Mouse (Mus musculus) liver, adult 2 months (tissue): Measurements from ENCODE around the gene Gm19426. TPM values are rescaled to one million over a fixed set of nuclear protein-coding genes. Genes with fewer than 3 reads are reported as not detected.

Source experiments
- DNase-seq: peaks from one replicate; pipeline ENCODE4 v3.0.0-alpha.2; 2011; ENCODE audit warnings: low read depth, low spot score; ENCODE audit errors: extremely low read depth
- H3K27ac ChIP-seq: fragments of 200-500 bp; replicated peaks from 2 replicates; pipeline ENCODE4 v1.5.1; 2012; ENCODE audit warnings: low read depth, mild to moderate bottlenecking, control low read depth, inconsistent platforms, low read length; ENCODE audit not compliant: insufficient read depth
- H3K27me3 ChIP-seq: fragments of 200-500 bp; 2 replicates; pipeline ENCODE4 v1.6.1; 2012; ENCODE audit warnings: mild to moderate bottlenecking, moderate library complexity, low read length, inconsistent platforms; ENCODE audit not compliant: control insufficient read depth, insufficient read depth
- H3K36me3 ChIP-seq: fragments of 200-500 bp; 2 replicates; pipeline ENCODE4 v1.6.1; 2012; ENCODE audit warnings: low read length, inconsistent platforms; ENCODE audit not compliant: control insufficient read depth, insufficient read depth
- H3K4me1 ChIP-seq: fragments of 200-500 bp; 2 replicates; pipeline ENCODE4 v1.6.1; 2011; ENCODE audit warnings: low read length; ENCODE audit not compliant: control insufficient read depth, insufficient read depth
- H3K4me3 ChIP-seq: fragments of 200-500 bp; 2 replicates; pipeline ENCODE4 v1.5.1; 2011; ENCODE audit warnings: low read depth, mild to moderate bottlenecking, control low read depth, low read length, moderate library complexity; ENCODE audit not compliant: insufficient read depth
- H3K79me2 ChIP-seq: fragments of 200-500 bp; 2 replicates; pipeline ENCODE4 v1.6.1; 2012; ENCODE audit warnings: inconsistent platforms, mild to moderate bottlenecking, low read length, moderate library complexity; ENCODE audit not compliant: control insufficient read depth, insufficient read depth
- H3K9ac ChIP-seq: fragments of 200-500 bp; 2 replicates; pipeline ENCODE4 v1.6.1; 2012; ENCODE audit warnings: low read depth, mild to moderate bottlenecking, control low read depth, inconsistent platforms, low read length
- CTCF ChIP-seq: fragments of 200-500 bp; IDR thresholded peaks from 2 replicates; pipeline ENCODE4 v1.5.1; 2011; ENCODE audit warnings: low read depth, low read length, control low read depth
- POLR2A ChIP-seq: fragments of 200-500 bp; IDR thresholded peaks from 2 replicates; pipeline ENCODE4 v1.6.1; 2011; ENCODE audit warnings: low read length, control low read depth; ENCODE audit not compliant: insufficient read depth; ENCODE audit errors: extremely low read depth
- WGBS: fragments of 180-500 bp; shearing (Covaris S2); methylation state at CpG from one replicate; pipeline ENCODE4 v1.1.7; 2018; 5-methylcytosine and 5-hydroxymethylcytosine counted together
- polyA plus RNA-seq: library from polyadenylated mRNA; depleted of rRNA; stranded (reverse); fragments of >200 nt; gene quantifications from 2 replicates; pipeline ENCODE4 v1.2.3, GENCODE M21; 2012
- total RNA-seq: library from RNA; depleted of rRNA; stranded (reverse); fragments of >200 nt; gene quantifications from 2 replicates; pipeline ENCODE4 v1.2.3, GENCODE M21; 2014

Gm19426 gene
- total and polyA plus RNA-seq, 2 experiments: 3.0 to 3.1 TPM

- 79% methylated on average over 5 of the region's 5 CpGs for WGBS
- Histone ChIP-seq H3K36me3 (peaks cover 40% of the 10 kb centered on the region), H3K4me1 (peaks cover 11% of the 10 kb centered on the region; the same call in 1 of the 2 replicates), H3K4me3 (peak overlapping the region; percentile 64; the same call in 1 of the 2 replicates), H3K27ac (peak overlapping the region; percentile 78; the same call in 1 of the 2 replicates), H3K79me2 (peaks cover 7% of the 10 kb centered on the region; the same call in 1 of the 2 replicates), H3K9ac (peak overlapping the region; percentile 42), H3K27me3 (no peaks in the 10 kb centered on the region)
- TF ChIP-seq CTCF: no peak
- TF ChIP-seq POLR2A: no peak
- DNase-seq: no peak
These were observed 29.7 kb upstream of the Gm19426 start for GRCm38 (mm10) chr2:84773195-84773594.

DNA sequence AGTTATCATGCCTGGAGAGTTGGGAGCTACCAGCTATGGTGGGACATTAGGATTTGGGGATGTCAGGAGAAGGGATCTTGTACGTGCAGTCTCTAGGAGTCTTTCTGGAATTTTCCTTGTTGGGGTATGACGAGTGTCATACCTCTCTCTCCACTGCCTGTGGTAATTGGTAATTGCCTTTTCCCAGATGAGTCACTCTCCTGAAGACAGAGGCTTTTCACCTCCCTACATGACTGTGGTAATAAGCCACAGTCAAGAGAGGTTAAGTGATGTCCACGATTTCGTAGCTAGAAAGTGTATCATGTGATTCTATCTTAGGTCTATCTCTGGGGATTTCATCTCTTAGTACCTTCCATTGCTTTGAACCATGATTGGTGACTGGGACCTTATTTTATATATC is 29.0 kb upstream of the Gm19426 start:
- Histone ChIP-seq H3K79me2 (peaks cover 7% of the 10 kb centered on the region; the same call in 1 of the 2 replicates), H3K4me1 (peaks cover 11% of the 10 kb centered on the region; the same call in 1 of the 2 replicates), H3K27ac (no peak overlapping the region), H3K36me3 (peaks cover 43% of the 10 kb centered on the region), H3K9ac (no peak overlapping the region), H3K27me3 (no peaks in the 10 kb centered on the region), H3K4me3 (no peak overlapping the region)
- DNase-seq: no peak
- TF ChIP-seq CTCF (no peak), POLR2A (no peak)
- 86% methylated on average over 4 of the region's 4 CpGs for WGBS

DNA sequence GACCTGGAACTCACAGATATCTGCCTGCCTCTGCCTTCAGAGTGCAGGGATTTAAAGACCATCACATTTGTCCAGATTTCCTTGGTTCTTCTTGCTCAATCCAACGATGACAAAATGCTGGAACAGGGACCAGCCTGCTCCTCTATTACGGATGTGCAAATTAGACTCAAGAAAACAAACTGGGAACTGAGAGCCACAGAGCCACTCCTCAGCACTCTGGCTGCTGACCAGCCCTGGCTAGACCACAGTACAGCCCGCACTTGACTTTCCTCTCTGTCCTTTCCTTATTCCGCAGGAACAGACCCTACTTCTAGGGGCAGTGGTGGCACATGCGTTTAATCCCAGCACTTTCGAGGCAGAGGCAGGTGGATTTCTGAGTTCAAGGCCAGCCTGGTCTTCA is 27.0 kb upstream of the Gm19426 start:
- H3K4me1 ChIP-seq: peaks cover 9% of the 10 kb centered on the region; the same call in 1 of the 2 replicates
- H3K27me3 ChIP-seq: no peaks in the 10 kb centered on the region
- no peak overlapping the region for H3K27ac ChIP-seq
- no peak overlapping the region for H3K4me3 ChIP-seq
- H3K36me3 ChIP-seq: peaks cover 62% of the 10 kb centered on the region
- H3K9ac ChIP-seq: no peak overlapping the region
- 55% methylated on average over 6 of the region's 6 CpGs for WGBS
- H3K79me2 ChIP-seq: peaks cover 7% of the 10 kb centered on the region; the same call in 1 of the 2 replicates
- TF ChIP-seq CTCF: no peak
- TF ChIP-seq POLR2A: no peak
- DNase-seq: no peak

DNA sequence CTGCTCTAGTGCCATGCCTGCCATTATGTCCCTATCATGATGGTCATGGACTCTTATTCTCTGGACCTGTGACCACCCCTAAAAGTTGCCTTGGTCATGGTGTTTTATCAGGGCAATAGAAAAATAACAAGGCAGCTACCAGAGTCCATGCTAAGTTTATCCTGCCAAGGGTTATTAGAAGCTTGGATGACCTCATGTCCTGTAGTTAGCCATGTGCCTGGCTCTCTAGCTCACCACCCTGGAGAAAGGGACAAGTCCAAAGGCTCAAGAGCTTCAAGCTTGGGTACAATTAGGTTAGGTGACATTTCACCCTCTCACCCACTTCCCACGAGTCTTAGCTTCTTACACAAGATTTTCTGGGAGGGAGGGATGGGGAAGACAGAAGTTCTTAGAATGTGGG is 19.4 kb upstream of the Gm19426 start:
- Histone ChIP-seq H3K4me3 (no peak overlapping the region), H3K9ac (no peak overlapping the region), H3K36me3 (peaks cover 31% of the 10 kb centered on the region), H3K27ac (peak overlapping the region; percentile 100), H3K4me1 (peaks cover 19% of the 10 kb centered on the region), H3K27me3 (no peaks in the 10 kb centered on the region), H3K79me2 (no peaks in the 10 kb centered on the region)
- DNase-seq: peak; percentile 96
- WGBS: 14% methylated on average over 1 of the region's 1 CpGs
- TF ChIP-seq CTCF: no peak
- TF ChIP-seq POLR2A: no peak

GRCm38 (mm10) chr2:84762295-84762694 is 18.8 kb upstream of the Gm19426 start:
- Histone ChIP-seq H3K4me1 (peaks cover 19% of the 10 kb centered on the region), H3K36me3 (peaks cover 29% of the 10 kb centered on the region), H3K9ac (0 out of 2 replicates have a peak overlapping the region, but pooled peaks have one; percentile 28), H3K27ac (peak overlapping the region; percentile 100), H3K27me3 (no peaks in the 10 kb centered on the region), H3K4me3 (no peak overlapping the region), H3K79me2 (no peaks in the 10 kb centered on the region)
- WGBS: 39% methylated on average over 4 of the region's 4 CpGs
- TF ChIP-seq CTCF (no peak), POLR2A (no peak)
- peak; percentile 74 for DNase-seq

GRCm38 (mm10) chr2:84761840-84762239 is 18.4 kb upstream of the Gm19426 start:
- Histone ChIP-seq H3K27ac (peak overlapping the region; percentile 100), H3K9ac (0 out of 2 replicates have a peak overlapping the region, but pooled peaks have one; percentile 28), H3K4me1 (peaks cover 22% of the 10 kb centered on the region), H3K27me3 (no peaks in the 10 kb centered on the region), H3K4me3 (no peak overlapping the region), H3K36me3 (peaks cover 25% of the 10 kb centered on the region), H3K79me2 (no peaks in the 10 kb centered on the region)
- TF ChIP-seq CTCF (no peak), POLR2A (no peak)
- DNase-seq: peak; percentile 98
- 23% methylated on average over 1 of the region's 1 CpGs for WGBS
